Mouse (Mus musculus) lung, embryonic 16.5 days (tissue): ENCODE measurements around the gene Pfkm. TPM values are rescaled to one million over a fixed set of nuclear protein-coding genes. Genes with fewer than 3 reads are reported as not detected.

Experiments
- ATAC-seq: fragments of 200-750 bp; cut with Nextera tagmentation; 2 replicates; pipeline ENCODE4 v1.8.0; 2017; ENCODE audit warnings: low read depth, mild to moderate bottlenecking, moderate library complexity
- H3K27ac ChIP-seq: fragments of 300-500 bp; sonication (generic); 2 replicates; pipeline ENCODE4 v1.5.1; 2014; ENCODE audit warnings: mild to moderate bottlenecking, control low read depth, low read length
- H3K27me3 ChIP-seq: fragments of 300-500 bp; sonication (generic); 2 replicates; pipeline ENCODE4 v1.6.1; 2014; ENCODE audit warnings: low read depth, low read length, mixed read lengths; ENCODE audit not compliant: control insufficient read depth, insufficient read depth
- H3K36me3 ChIP-seq: fragments of 300-500 bp; sonication (generic); 2 replicates; pipeline ENCODE4 v1.6.1; 2014; ENCODE audit warnings: low read length; ENCODE audit not compliant: control insufficient read depth, insufficient read depth
- H3K4me1 ChIP-seq: fragments of 300-500 bp; sonication (generic); replicated peaks from 2 replicates; pipeline ENCODE4 v1.6.1; 2014; ENCODE audit warnings: low read length, mixed read lengths; ENCODE audit not compliant: control insufficient read depth, insufficient read depth
- H3K4me2 ChIP-seq: fragments of 300-500 bp; sonication (generic); 2 replicates; pipeline ENCODE4 v1.6.1; 2014; ENCODE audit warnings: low read depth, low read length, control low read depth
- H3K4me3 ChIP-seq: fragments of 300-500 bp; sonication (generic); 2 replicates; pipeline ENCODE4 v1.5.1; 2014; ENCODE audit warnings: mild to moderate bottlenecking, low read length, control low read depth
- H3K9ac ChIP-seq: fragments of 300-500 bp; sonication (generic); 2 replicates; pipeline ENCODE4 v1.6.1; 2014; ENCODE audit warnings: low read length, control low read depth
- H3K9me3 ChIP-seq: fragments of 300-500 bp; sonication (generic); 2 replicates; pipeline ENCODE4 v1.6.1; 2016; ENCODE audit warnings: low read length; ENCODE audit not compliant: control insufficient read depth
- WGBS: fragments of 180-500 bp; shearing (Covaris S2); extraction: QIAGEN DNeasy Blood & Tissue Kit; methylation state at CpG from one replicate; pipeline ENCODE4 v1.1.7; 2014; 5-methylcytosine and 5-hydroxymethylcytosine counted together
- polyA plus RNA-seq: library from polyadenylated mRNA; unstranded; fragments of >200 nt; fragmentation: Nextera tagmentation; extraction: Ambion mirVana; gene quantifications from 2 replicates; pipeline ENCODE4 v1.2.1, GENCODE M21; 2015

Gene Pfkm
- polyA plus RNA-seq, result 32.2 and 33.6 TPM in 2 replicates

- H3K9me3 ChIP-seq, result no peaks in the 10 kb centered on the region
- H3K4me3 ChIP-seq, result peak within 1 kb of the TSS; percentile 99
- H3K36me3 ChIP-seq, result no peaks in the 10 kb centered on the region
- peak within 1 kb of the TSS; percentile 95 for H3K27ac ChIP-seq
- H3K4me2 ChIP-seq, result peak within 1 kb of the TSS; percentile 90
- peak within 1 kb of the TSS; percentile 97 for H3K9ac ChIP-seq
- WGBS, result under 1% methylated on average over 30 of the region's 30 CpGs
- peaks cover 7% of the 10 kb centered on the region for H3K4me1 ChIP-seq
- no peak; the same call in 1 of the 2 replicates for ATAC-seq
- no peaks in the 10 kb centered on the region for H3K27me3 ChIP-seq
These were observed at the start of gene Pfkm for GRCm38 (mm10) chr15:98092372-98093120. TSS of gene Pfkm (plus strand) at chr15:98092589.

- no peak overlapping the region for H3K27ac ChIP-seq
- peaks cover 49% of the 10 kb centered on the region for H3K36me3 ChIP-seq
- no peaks in the 10 kb centered on the region for H3K4me1 ChIP-seq
- no peak overlapping the region for H3K4me2 ChIP-seq
- no peak overlapping the region for H3K9ac ChIP-seq
- H3K4me3 ChIP-seq, result no peak overlapping the region
- no peaks in the 10 kb centered on the region for H3K27me3 ChIP-seq
- 91% methylated on average over 6 of the region's 6 CpGs for whole genome bisulfite sequencing
- H3K9me3 ChIP-seq, result no peaks in the 10 kb centered on the region
- no peak for ATAC-seq
These were observed 48.4 kb upstream of the Pfkm start for GRCm38 (mm10) chr15:98043967-98044366.

GRCm38 (mm10) chr15:98044387-98044786 is 48.0 kb upstream of the Pfkm start:
- no peaks in the 10 kb centered on the region for H3K9me3 ChIP-seq
- 94% methylated on average over 5 of the region's 5 CpGs for WGBS
- H3K4me3 ChIP-seq, result no peak overlapping the region
- no peak overlapping the region for H3K9ac ChIP-seq
- H3K4me2 ChIP-seq, result no peak overlapping the region
- no peaks in the 10 kb centered on the region for H3K27me3 ChIP-seq
- peaks cover 51% of the 10 kb centered on the region for H3K36me3 ChIP-seq
- ATAC-seq, result no peak
- no peaks in the 10 kb centered on the region for H3K4me1 ChIP-seq
- no peak overlapping the region for H3K27ac ChIP-seq

GRCm38 (mm10) chr15:98048918-98049700 is 43.3 kb upstream of the Pfkm start:
- WGBS, result 86% methylated on average over 13 of the region's 13 CpGs
- Histone ChIP-seq H3K4me2 (no peak overlapping the region), H3K4me1 (no peaks in the 10 kb centered on the region), H3K9me3 (no peaks in the 10 kb centered on the region), H3K36me3 (peaks cover 51% of the 10 kb centered on the region), H3K4me3 (no peak overlapping the region), H3K27me3 (no peaks in the 10 kb centered on the region), H3K9ac (no peak overlapping the region), H3K27ac (no peak overlapping the region)
- ATAC-seq, result no peak

GRCm38 (mm10) chr15:98051685-98052084 is 40.7 kb upstream of the Pfkm start:
- 80% methylated on average over 5 of the region's 5 CpGs for WGBS
- H3K9me3 ChIP-seq, result no peaks in the 10 kb centered on the region
- no peak for ATAC-seq
- no peak overlapping the region for H3K4me2 ChIP-seq
- no peak overlapping the region for H3K9ac ChIP-seq
- H3K27me3 ChIP-seq, result no peaks in the 10 kb centered on the region
- peaks cover 40% of the 10 kb centered on the region for H3K36me3 ChIP-seq
- no peaks in the 10 kb centered on the region for H3K4me1 ChIP-seq
- H3K4me3 ChIP-seq, result no peak overlapping the region
- no peak overlapping the region for H3K27ac ChIP-seq

- no peak overlapping the region for H3K27ac ChIP-seq
- no peaks in the 10 kb centered on the region for H3K27me3 ChIP-seq
- H3K4me3 ChIP-seq, result no peak overlapping the region
- ATAC-seq, result no peak
- no peaks in the 10 kb centered on the region for H3K9me3 ChIP-seq
- no peak overlapping the region for H3K9ac ChIP-seq
- H3K36me3 ChIP-seq, result peaks cover 36% of the 10 kb centered on the region
- H3K4me2 ChIP-seq, result no peak overlapping the region
- WGBS, result 28% methylated on average over 5 of the region's 5 CpGs
- H3K4me1 ChIP-seq, result no peaks in the 10 kb centered on the region
These were observed 37.1 kb upstream of the Pfkm start for GRCm38 (mm10) chr15:98055246-98055645.

- WGBS, result 85% methylated on average over 5 of the region's 5 CpGs
- Histone ChIP-seq H3K36me3 (peaks cover 40% of the 10 kb centered on the region), H3K9me3 (no peaks in the 10 kb centered on the region), H3K4me1 (no peaks in the 10 kb centered on the region), H3K4me2 (no peak overlapping the region), H3K27ac (no peak overlapping the region), H3K4me3 (no peak overlapping the region), H3K27me3 (no peaks in the 10 kb centered on the region), H3K9ac (no peak overlapping the region)
- no peak for ATAC-seq
These were observed 26.5 kb upstream of the Pfkm start for GRCm38 (mm10) chr15:98065881-98066280.

GRCm38 (mm10) chr15:98066602-98067001 is 25.8 kb upstream of the Pfkm start:
- Histone ChIP-seq H3K27ac (no peak overlapping the region), H3K27me3 (no peaks in the 10 kb centered on the region), H3K4me2 (no peak overlapping the region), H3K4me3 (no peak overlapping the region), H3K9ac (no peak overlapping the region), H3K9me3 (no peaks in the 10 kb centered on the region), H3K4me1 (no peaks in the 10 kb centered on the region), H3K36me3 (peaks cover 40% of the 10 kb centered on the region)
- 94% methylated on average over 12 of the region's 12 CpGs for WGBS
- ATAC-seq, result no peak

- no peak overlapping the region for H3K27ac ChIP-seq
- no peaks in the 10 kb centered on the region for H3K27me3 ChIP-seq
- no peaks in the 10 kb centered on the region for H3K4me1 ChIP-seq
- no peak for ATAC-seq
- no peak overlapping the region for H3K9ac ChIP-seq
- H3K4me2 ChIP-seq, result no peak overlapping the region
- H3K9me3 ChIP-seq, result no peaks in the 10 kb centered on the region
- no peak overlapping the region for H3K4me3 ChIP-seq
- WGBS, result 55% methylated on average over 3 of the region's 3 CpGs
- peaks cover 39% of the 10 kb centered on the region for H3K36me3 ChIP-seq
These were observed 24.9 kb upstream of the Pfkm start for GRCm38 (mm10) chr15:98067492-98067891.
